Mouse (Mus musculus): ENCODE measurements around the gene Chil4. TPM values are rescaled to one million over a fixed set of nuclear protein-coding genes. Genes with fewer than 3 reads are reported as not detected.
"Not testable (repeated sequence)": the region's sequence is repeated elsewhere in the genome, so short reads cannot be mapped to it uniquely, and the experiment has no call there.

Chil4 gene
- polyA plus RNA-seq, 1 experiment from 2014 or later, result not detected

GRCm38 (mm10) chr3:106218284-106218954, 888 bp downstream of the Chil4 start:
- 0 out of 2 replicates have a peak, but pooled peaks have one; percentile 13 for ATAC-seq (ENCODE audit: insufficient number of reproducible peaks, low FRiP score, low TSS enrichment, low read depth)
- not testable (repeated sequence) for H3K4me3 ChIP-seq

GRCm38 (mm10) chr3:106198030-106198429, 21.3 kb downstream of the Chil4 start:
- H3K4me3 ChIP-seq; H3K4me1 ChIP-seq; H3K36me3 ChIP-seq; H3K9ac ChIP-seq; H3K27ac ChIP-seq; H3K27me3 ChIP-seq; ATAC-seq (ENCODE audit: insufficient number of reproducible peaks, low FRiP score, low TSS enrichment, low read depth); H3K4me2 ChIP-seq: not testable (repeated sequence)
- H3K9me3 ChIP-seq, result 0 out of 2 replicates have a peak, but pooled peaks cover 17% of the 10 kb centered on the region
- 51% methylated on average over 1 of the region's 1 CpGs for WGBS

More at GRCm38 (mm10) chr3:106218284-106218954, 888 bp downstream of the Chil4 start:
- not testable (repeated sequence) for H3K36me3 ChIP-seq, H3K27ac ChIP-seq, H3K4me2 ChIP-seq, H3K9ac ChIP-seq, H3K27me3 ChIP-seq, H3K4me1 ChIP-seq, H3K9me3 ChIP-seq
- 82% methylated on average over 4 of the region's 4 CpGs for WGBS

DNA sequence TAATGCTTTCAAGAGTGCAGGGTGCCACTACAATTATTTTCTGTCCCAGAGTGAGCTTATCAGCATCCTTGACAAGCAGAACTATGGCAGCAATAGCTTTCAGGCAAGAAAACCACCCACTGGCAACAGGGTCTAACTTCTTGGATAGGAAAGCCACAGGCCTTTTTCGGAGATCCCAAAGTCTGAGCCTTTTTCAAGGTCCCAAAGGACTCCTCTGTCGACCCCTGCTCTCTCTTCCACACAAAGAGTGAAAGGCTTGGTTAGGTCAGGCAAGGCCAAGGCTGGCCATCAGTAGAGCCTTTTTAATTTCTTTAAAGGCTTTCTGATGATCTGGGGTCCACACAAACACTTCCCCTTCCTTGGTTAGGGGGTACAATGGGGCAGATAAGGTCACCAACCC, 22.1 kb downstream of the Chil4 start:
- not testable (repeated sequence) for ATAC-seq (ENCODE audit: insufficient number of reproducible peaks, low FRiP score, low TSS enrichment, low read depth); H3K4me3 ChIP-seq; H3K27me3 ChIP-seq; H3K27ac ChIP-seq; H3K4me2 ChIP-seq; H3K4me1 ChIP-seq; H3K9ac ChIP-seq; H3K36me3 ChIP-seq
- 66% methylated on average over 2 of the region's 2 CpGs for WGBS
- H3K9me3 ChIP-seq, result 0 out of 2 replicates have a peak, but pooled peaks cover 17% of the 10 kb centered on the region

DNA sequence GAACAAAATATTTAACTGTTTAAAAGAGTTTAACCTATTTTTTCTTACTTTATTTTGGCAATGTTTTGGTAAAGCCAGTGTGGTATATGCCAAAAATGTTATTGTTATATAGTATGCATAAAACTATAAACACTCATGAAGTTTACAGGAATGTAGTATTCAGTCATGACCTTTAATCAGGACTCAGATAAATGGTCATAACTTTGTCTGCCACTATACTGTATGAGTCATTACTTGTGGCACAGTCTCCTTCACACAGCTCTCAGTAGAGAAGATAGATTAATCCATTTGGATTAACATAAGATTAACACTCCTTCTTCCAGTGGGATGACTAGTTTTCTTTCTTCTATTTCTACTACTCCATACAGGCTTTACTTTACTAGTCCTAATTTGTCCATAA, 23.0 kb downstream of the Chil4 start:
- Histone ChIP-seq H3K9ac (no peak overlapping the region), H3K4me2 (no peak overlapping the region), H3K4me3 (no peak overlapping the region), H3K27me3 (no peaks in the 10 kb centered on the region), H3K27ac (no peak overlapping the region), H3K9me3 (0 out of 2 replicates have a peak, but pooled peaks cover 17% of the 10 kb centered on the region), H3K36me3 (no peaks in the 10 kb centered on the region), H3K4me1 (no peaks in the 10 kb centered on the region)
- no peak for ATAC-seq (ENCODE audit: insufficient number of reproducible peaks, low FRiP score, low TSS enrichment, low read depth)

DNA sequence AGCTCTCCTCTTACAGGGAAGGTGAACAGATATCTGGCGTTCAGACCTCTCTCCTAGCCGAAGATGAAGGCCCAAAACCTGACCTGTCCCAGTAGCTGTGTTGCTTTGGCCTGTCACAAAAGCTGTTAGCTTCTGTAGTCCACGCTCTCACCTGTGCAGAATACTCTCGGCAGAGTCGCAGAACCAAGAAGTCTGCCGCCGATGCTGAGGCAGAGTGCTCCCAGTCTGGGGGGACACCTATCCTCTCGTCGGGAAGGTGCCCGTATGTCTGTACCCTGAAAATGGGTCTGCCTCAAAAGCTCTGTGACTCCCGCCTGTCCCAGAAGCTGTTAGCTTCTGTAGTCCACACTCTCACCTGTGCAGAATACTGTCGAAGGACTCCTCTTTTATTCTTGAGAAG, 23.8 kb downstream of the Chil4 start:
- Histone ChIP-seq H3K27me3 (no peaks in the 10 kb centered on the region), H3K4me1 (no peaks in the 10 kb centered on the region), H3K9ac (no peak overlapping the region), H3K4me3 (no peak overlapping the region), H3K36me3 (no peaks in the 10 kb centered on the region), H3K27ac (no peak overlapping the region), H3K9me3 (0 out of 2 replicates have a peak, but pooled peaks cover 17% of the 10 kb centered on the region), H3K4me2 (no peak overlapping the region)
- no peak for ATAC-seq (ENCODE audit: insufficient number of reproducible peaks, low FRiP score, low TSS enrichment, low read depth)
- WGBS, result 87% methylated on average over 12 of the region's 12 CpGs

GRCm38 (mm10) chr3:106187991-106188390, 31.3 kb downstream of the Chil4 start:
- no peaks in the 10 kb centered on the region for H3K36me3 ChIP-seq
- H3K9me3 ChIP-seq, result peaks cover 20% of the 10 kb centered on the region; the same call in 1 of the 2 replicates
- H3K27ac ChIP-seq, result no peak overlapping the region
- WGBS, result 80% methylated on average over 2 of the region's 2 CpGs
- no peak overlapping the region for H3K4me3 ChIP-seq
- H3K27me3 ChIP-seq, result no peaks in the 10 kb centered on the region
- H3K4me1 ChIP-seq, result no peaks in the 10 kb centered on the region
- H3K4me2 ChIP-seq, result no peak overlapping the region
- no peak overlapping the region for H3K9ac ChIP-seq
- ATAC-seq (ENCODE audit: insufficient number of reproducible peaks, low FRiP score, low TSS enrichment, low read depth), result peak; percentile 65; the same call in 1 of the 2 replicates

DNA sequence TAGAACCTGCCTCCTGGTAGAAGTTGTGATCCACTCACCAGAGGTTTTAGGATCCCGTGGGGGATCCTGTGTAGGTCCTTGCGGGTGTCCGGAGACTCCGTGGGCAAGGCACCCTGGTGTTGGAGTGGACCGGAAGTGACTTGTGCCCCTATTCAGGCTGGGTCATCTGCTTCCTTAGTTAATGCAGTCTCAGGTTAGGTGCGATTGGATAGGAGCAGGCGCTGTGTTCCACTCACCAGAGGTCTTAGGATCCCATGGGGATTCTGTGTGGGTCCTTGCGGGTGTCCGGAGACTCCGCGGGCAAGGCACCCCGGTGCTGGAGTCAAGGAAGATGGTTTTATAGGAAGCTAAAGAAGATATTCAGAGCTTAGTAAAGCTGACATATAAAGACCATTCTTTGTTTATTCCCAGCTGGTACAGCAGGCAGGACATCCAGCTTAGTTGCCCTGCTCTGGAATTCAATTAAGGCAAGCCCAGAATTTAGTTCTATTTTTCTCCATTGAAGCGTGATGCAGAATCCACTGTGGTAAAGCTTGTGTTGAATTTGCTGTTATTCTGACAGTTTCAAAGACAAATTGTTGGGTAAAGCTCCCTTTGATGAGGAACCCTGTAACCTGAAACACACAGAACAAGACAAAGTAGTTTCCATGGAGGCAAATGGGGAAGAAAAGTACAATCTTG, 41.7 kb downstream of the Chil4 start:
- H3K27me3 ChIP-seq, result no peaks in the 10 kb centered on the region
- H3K36me3 ChIP-seq, result no peaks in the 10 kb centered on the region
- no peak for ATAC-seq (ENCODE audit: insufficient number of reproducible peaks, low FRiP score, low TSS enrichment, low read depth)
- H3K9me3 ChIP-seq, result peaks cover 19% of the 10 kb centered on the region; the same call in 1 of the 2 replicates
- no peak overlapping the region for H3K4me3 ChIP-seq
- H3K4me2 ChIP-seq, result no peak overlapping the region
- no peak overlapping the region for H3K9ac ChIP-seq
- no peaks in the 10 kb centered on the region for H3K4me1 ChIP-seq
- 84% methylated on average over 13 of the region's 13 CpGs for WGBS
- no peak overlapping the region for H3K27ac ChIP-seq

DNA sequence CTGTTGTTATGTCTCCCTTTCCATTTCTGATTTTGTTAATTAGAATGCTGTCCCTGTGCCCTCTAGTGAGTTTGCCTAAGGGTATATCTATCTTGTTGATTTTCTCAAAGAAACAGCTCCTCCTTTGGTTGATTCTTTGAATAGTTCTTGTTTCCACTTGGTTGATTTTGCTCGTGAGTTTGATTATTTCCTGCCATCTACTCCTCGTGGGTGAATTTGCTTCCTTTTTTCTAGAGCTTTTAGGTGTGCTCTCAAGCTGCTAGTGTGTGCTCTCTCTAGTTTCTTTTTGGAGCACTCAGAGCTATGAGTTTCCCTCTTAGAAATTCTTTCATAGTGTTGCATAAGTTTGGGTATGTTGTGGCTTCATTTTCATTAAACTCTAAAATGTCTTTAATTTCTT, 44.3 kb downstream of the Chil4 start:
- not testable (repeated sequence) for H3K4me1 ChIP-seq; ATAC-seq (ENCODE audit: insufficient number of reproducible peaks, low FRiP score, low TSS enrichment, low read depth); H3K4me2 ChIP-seq; H3K27me3 ChIP-seq; H3K36me3 ChIP-seq; H3K27ac ChIP-seq; H3K4me3 ChIP-seq; H3K9ac ChIP-seq
- H3K9me3 ChIP-seq, result peaks cover 18% of the 10 kb centered on the region; the same call in 1 of the 2 replicates
- WGBS, result 66% methylated on average over 2 of the region's 2 CpGs

GRCm38 (mm10) chr3:106172506-106172905, 46.8 kb downstream of the Chil4 start:
- not testable (repeated sequence) for H3K27ac ChIP-seq; H3K4me2 ChIP-seq; ATAC-seq (ENCODE audit: insufficient number of reproducible peaks, low FRiP score, low TSS enrichment, low read depth); H3K4me1 ChIP-seq; H3K27me3 ChIP-seq; H3K4me3 ChIP-seq; H3K36me3 ChIP-seq; H3K9ac ChIP-seq
- WGBS, result 74% methylated on average over 2 of the region's 2 CpGs
- H3K9me3 ChIP-seq, result peaks cover 11% of the 10 kb centered on the region; the same call in 1 of the 2 replicates

- H3K27ac ChIP-seq, result no peak overlapping the region
- no peak overlapping the region for H3K4me2 ChIP-seq
- H3K4me1 ChIP-seq, result no peaks in the 10 kb centered on the region
- no peak overlapping the region for H3K4me3 ChIP-seq
- H3K36me3 ChIP-seq, result no peaks in the 10 kb centered on the region
- ATAC-seq (ENCODE audit: insufficient number of reproducible peaks, low FRiP score, low TSS enrichment, low read depth), result peak; percentile 40; the same call in 1 of the 2 replicates
- peaks cover 5% of the 10 kb centered on the region; the same call in 1 of the 2 replicates for H3K9me3 ChIP-seq
- no peak overlapping the region for H3K9ac ChIP-seq
- no peaks in the 10 kb centered on the region for H3K27me3 ChIP-seq
- 80% methylated on average over 1 of the region's 1 CpGs for WGBS
Observed at GRCm38 (mm10) chr3:106171135-106171731, 48.1 kb downstream of the Chil4 start.

GRCm38 (mm10) chr3:106170522-106171053, 48.7 kb downstream of the Chil4 start:
- WGBS, result 40% methylated on average over 1 of the region's 1 CpGs
- H3K27me3 ChIP-seq, result no peaks in the 10 kb centered on the region
- no peak overlapping the region for H3K27ac ChIP-seq
- ATAC-seq (ENCODE audit: insufficient number of reproducible peaks, low FRiP score, low TSS enrichment, low read depth), result 0 out of 2 replicates have a peak, but pooled peaks have one; percentile 10
- H3K4me1 ChIP-seq, result no peaks in the 10 kb centered on the region
- no peaks in the 10 kb centered on the region for H3K36me3 ChIP-seq
- H3K9ac ChIP-seq, result no peak overlapping the region
- H3K4me3 ChIP-seq, result no peak overlapping the region
- peaks cover 5% of the 10 kb centered on the region; the same call in 1 of the 2 replicates for H3K9me3 ChIP-seq
- H3K4me2 ChIP-seq, result no peak overlapping the region

DNA sequence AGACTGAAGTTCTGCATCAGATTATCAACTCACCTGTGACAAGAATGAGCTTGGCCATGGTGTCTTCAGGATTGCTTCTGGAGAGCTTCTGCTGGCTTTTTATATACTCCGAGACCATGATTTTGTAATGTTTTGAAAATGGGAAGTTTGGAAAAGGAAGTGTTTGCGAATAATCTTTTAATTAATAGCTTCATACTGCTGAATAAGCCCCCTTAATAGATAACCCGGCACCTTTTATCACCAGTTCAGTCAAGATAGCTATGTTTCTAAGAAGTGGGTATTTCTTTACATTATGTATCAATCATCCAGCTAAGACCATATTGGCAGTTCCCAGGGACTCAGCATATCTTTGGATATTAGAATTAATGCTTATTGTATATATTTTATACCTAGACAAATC, 51.8 kb downstream of the Chil4 start, which contains the start of gene Chil3:
Gene Chil3 (minus strand): TSS at position 101 of the 400 bp plus-strand sequence.
- H3K36me3 ChIP-seq, result no peaks in the 10 kb centered on the region
- no peak for ATAC-seq (ENCODE audit: insufficient number of reproducible peaks, low FRiP score, low TSS enrichment, low read depth)
- H3K27me3 ChIP-seq, result no peaks in the 10 kb centered on the region
- WGBS, result 66% methylated on average over 3 of the region's 3 CpGs
- H3K4me3 ChIP-seq, result no peak within 1 kb of the TSS
- H3K9ac ChIP-seq, result no peak within 1 kb of the TSS
- H3K9me3 ChIP-seq, result peaks cover 5% of the 10 kb centered on the region; the same call in 1 of the 2 replicates
- no peaks in the 10 kb centered on the region for H3K4me1 ChIP-seq
- H3K4me2 ChIP-seq, result no peak within 1 kb of the TSS
- no peak within 1 kb of the TSS for H3K27ac ChIP-seq
